Mouse (Mus musculus): ENCODE measurements around the gene Il9r.

GRCm38 (mm10) chr11:32156854-32157630 lies 43.0 kb downstream of the Il9r start:
- TF ChIP-seq CTCF (IDR thresholded peaks at IDR 0.05; ENCODE audit: extremely low read depth, insufficient read depth, insufficient read length, insufficient replicate concordance) (no peak), POLR2A (IDR thresholded peaks at IDR 0.05; ENCODE audit: low read depth, low read length) (no peak)

Data from spleen, adult 2 months (tissue).